Mouse (Mus musculus): ENCODE measurements around the gene Zcchc24.

- TF ChIP-seq EP300 (IDR thresholded peaks at IDR 0.05; ENCODE audit: low read depth) (no peak), CTCF (IDR thresholded peaks at IDR 0.05; ENCODE audit: low read depth) (no peak)
Observed at GRCm38 (mm10) chr14:25761184-25761583, 7.7 kb downstream of the Zcchc24 start.
